Mouse (Mus musculus) MEL (cell line): ENCODE results near the gene Psme2. TPM values are rescaled to one million over a fixed set of nuclear protein-coding genes. Genes with fewer than 3 reads are reported as not detected.
A peak's percentile ranks its signal among the peaks of the same experiment; 100 is the strongest.

Experiments
- DNase-seq: peaks from one replicate; pipeline ENCODE4 v3.0.0; 2011; ENCODE audit warnings: low read depth, low spot score
- H3K27ac ChIP-seq: 2 replicates; pipeline ENCODE4 v1.5.1; 2012; ENCODE audit warnings: low read depth, mild to moderate bottlenecking, control low read depth, low read length, moderate library complexity; ENCODE audit not compliant: control insufficient read depth
- H3K27me3 ChIP-seq, 2 experiments: fragments of 150-350 bp in 1 of 2; sonication (generic) in 1 of 2; 2 replicates each; pipeline ENCODE4 v1.6.1; 2012; ENCODE audit warnings: low read length in 2 of 2, mild to moderate bottlenecking in 2 of 2, improper control_type of control experiment in 1 of 2, moderate library complexity in 1 of 2; ENCODE audit not compliant: insufficient read depth in 2 of 2, control insufficient read depth in 1 of 2
- H3K36me3 ChIP-seq, 2 experiments: 2 replicates each; pipeline ENCODE4 v1.6.1; 2012 to 2014; ENCODE audit warnings: low read length in 2 of 2, improper control_type of control experiment in 1 of 2, inconsistent platforms in 1 of 2, mild to moderate bottlenecking in 1 of 2; ENCODE audit not compliant: insufficient read depth in 2 of 2, control insufficient read depth in 1 of 2
- H3K4me1 ChIP-seq, 2 experiments: fragments of 150-350 bp in 1 of 2; sonication (generic) in 1 of 2; 2 replicates each; pipeline ENCODE4 v1.6.1; 2012; ENCODE audit warnings: low read length in 2 of 2, improper control_type of control experiment in 1 of 2, mild to moderate bottlenecking in 1 of 2; ENCODE audit not compliant: insufficient read depth in 2 of 2, control insufficient read depth in 1 of 2
- H3K4me3 ChIP-seq, 2 experiments: fragments of 150-350 bp in 1 of 2; sonication (generic) in 1 of 2; 2 replicates each; pipeline ENCODE4 v1.5.1; 2012; ENCODE audit warnings: low read depth in 2 of 2, low read length in 2 of 2, mild to moderate bottlenecking in 2 of 2, moderate library complexity in 2 of 2, control low read depth in 1 of 2, improper control_type of control experiment in 1 of 2; ENCODE audit not compliant: control insufficient read depth in 1 of 2, insufficient read depth in 1 of 2
- H3K79me2 ChIP-seq: 2 replicates; pipeline ENCODE4 v1.6.1; 2012; ENCODE audit warnings: mild to moderate bottlenecking, low read length, moderate library complexity; ENCODE audit not compliant: control insufficient read depth, poor library complexity, insufficient read depth
- H3K9ac ChIP-seq: 2 replicates; pipeline ENCODE4 v1.6.1; 2012; ENCODE audit warnings: low read depth, mild to moderate bottlenecking, control low read depth, low read length, moderate library complexity; ENCODE audit not compliant: control insufficient read depth, poor library complexity, severe bottlenecking
- H3K9me3 ChIP-seq: fragments of 150-350 bp; sonication (generic); replicated peaks from 2 replicates; pipeline ENCODE4 v1.6.1; 2012; ENCODE audit warnings: mild to moderate bottlenecking, low read length, improper control_type of control experiment, moderate library complexity; ENCODE audit not compliant: insufficient read depth
- BHLHE40 ChIP-seq: IDR thresholded peaks from 2 replicates; pipeline ENCODE4 v1.6.1; 2012; ENCODE audit warnings: low read depth, mild to moderate bottlenecking, inconsistent platforms, low read length, improper control_type of control experiment, borderline replicate concordance
- CHD1 ChIP-seq: IDR thresholded peaks from 2 replicates; pipeline ENCODE4 v1.6.1; 2012; ENCODE audit warnings: low read depth, mild to moderate bottlenecking, inconsistent platforms, low read length, improper control_type of control experiment
- CHD2 ChIP-seq: IDR thresholded peaks from 2 replicates; pipeline ENCODE4 v1.6.1; 2011; ENCODE audit warnings: low read length, improper control_type of control experiment
- CTCF ChIP-seq, 3 experiments: IDR thresholded peaks in 2 of 3; conservative IDR thresholded peaks in 1 of 3; 2 replicates each; pipeline ENCODE4 v1.5.1; 2011 to 2012; ENCODE audit warnings: low read length in 3 of 3, low read depth in 2 of 3, mild to moderate bottlenecking in 2 of 3, improper control_type of control experiment in 1 of 3, inconsistent platforms in 1 of 3, mixed read lengths in 1 of 3, moderate library complexity in 1 of 3; ENCODE audit not compliant: control insufficient read depth in 1 of 3, insufficient read depth in 1 of 3, poor library complexity in 1 of 3, severe bottlenecking in 1 of 3
- ETS1 ChIP-seq: IDR thresholded peaks from 2 replicates; pipeline ENCODE4 v1.6.1; 2012; ENCODE audit warnings: low read depth, mild to moderate bottlenecking, inconsistent platforms, low read length, improper control_type of control experiment, moderate library complexity
- GATA1 ChIP-seq: IDR thresholded peaks from 2 replicates; pipeline ENCODE4 v1.6.1; 2011; ENCODE audit warnings: low read depth, low read length, improper control_type of control experiment
- HCFC1 ChIP-seq: IDR thresholded peaks from 2 replicates; pipeline ENCODE4 v1.6.1; 2012; ENCODE audit warnings: low read depth, mild to moderate bottlenecking, inconsistent platforms, low read length, improper control_type of control experiment, moderate library complexity
- JUND ChIP-seq: IDR thresholded peaks from 2 replicates; pipeline ENCODE4 v1.6.1; 2011; ENCODE audit warnings: low read depth, mild to moderate bottlenecking, improper control_type of control experiment, low read length
- KAT2A ChIP-seq: conservative IDR thresholded peaks from 2 replicates; pipeline ENCODE4 v1.6.1; 2012; ENCODE audit warnings: low read depth, low read length, improper control_type of control experiment, inconsistent platforms
- MAX ChIP-seq: IDR thresholded peaks from 2 replicates; pipeline ENCODE4 v1.6.1; 2011; ENCODE audit warnings: low read length, improper control_type of control experiment
- MYC ChIP-seq: IDR thresholded peaks from 2 replicates; pipeline ENCODE4 v1.6.1; 2011; ENCODE audit warnings: low read depth, mild to moderate bottlenecking, low read length, improper control_type of control experiment, moderate library complexity
- POLR2A ChIP-seq, 2 experiments: IDR thresholded peaks; 2 replicates each; pipeline ENCODE4 v1.6.1; 2011 to 2012; ENCODE audit warnings: low read length in 2 of 2, mild to moderate bottlenecking in 2 of 2, control low read depth in 1 of 2, improper control_type of control experiment in 1 of 2, low read depth in 1 of 2, moderate library complexity in 1 of 2; ENCODE audit not compliant: control insufficient read depth in 1 of 2, insufficient read depth in 1 of 2, poor library complexity in 1 of 2
- POLR2AphosphoS2 ChIP-seq: IDR thresholded peaks from 2 replicates; pipeline ENCODE4 v1.6.1; 2011; ENCODE audit warnings: low read length, improper control_type of control experiment
- POLR2AphosphoS5 ChIP-seq: IDR thresholded peaks from 2 replicates; pipeline ENCODE4 v1.6.1; 2012; ENCODE audit warnings: low read depth, borderline replicate concordance, mild to moderate bottlenecking, inconsistent platforms, low read length, moderate library complexity, mixed read lengths
- RAD21 ChIP-seq: IDR thresholded peaks from 2 replicates; pipeline ENCODE4 v1.6.1; 2011; ENCODE audit warnings: mild to moderate bottlenecking, low read depth, low read length, improper control_type of control experiment
- RCOR1 ChIP-seq: IDR thresholded peaks from 2 replicates; pipeline ENCODE4 v1.6.1; 2012; ENCODE audit warnings: low read depth, mild to moderate bottlenecking, inconsistent platforms, low read length, improper control_type of control experiment
- SIN3A ChIP-seq: IDR thresholded peaks from 2 replicates; pipeline ENCODE4 v1.6.1; 2012; ENCODE audit warnings: low read length, improper control_type of control experiment, inconsistent platforms
- SMC3 ChIP-seq: IDR thresholded peaks from 2 replicates; pipeline ENCODE4 v1.6.1; 2011; ENCODE audit warnings: low read depth, low read length, improper control_type of control experiment
- TAL1 ChIP-seq: IDR thresholded peaks from 2 replicates; pipeline ENCODE4 v1.6.1; 2012; ENCODE audit warnings: mild to moderate bottlenecking, inconsistent platforms, low read length, moderate library complexity, mixed read lengths
- UBTF ChIP-seq: IDR thresholded peaks from 2 replicates; pipeline ENCODE4 v1.6.1; 2012; ENCODE audit warnings: low read depth, mild to moderate bottlenecking, inconsistent platforms, low read length, improper control_type of control experiment, moderate library complexity, borderline replicate concordance; ENCODE audit not compliant: insufficient read depth
- USF1 ChIP-seq: IDR thresholded peaks from 2 replicates; pipeline ENCODE4 v1.6.1; 2014; ENCODE audit warnings: low read depth, mild to moderate bottlenecking, inconsistent platforms, low read length, improper control_type of control experiment, moderate library complexity
- ZC3H11A ChIP-seq: IDR thresholded peaks from 2 replicates; pipeline ENCODE4 v1.6.1; 2012; ENCODE audit warnings: low read depth, mild to moderate bottlenecking, inconsistent platforms, low read length, improper control_type of control experiment
- ZKSCAN1 ChIP-seq: IDR thresholded peaks from 2 replicates; pipeline ENCODE4 v1.6.1; 2012; ENCODE audit warnings: low read depth, mild to moderate bottlenecking, inconsistent platforms, low read length, improper control_type of control experiment, moderate library complexity
- ZMIZ1 ChIP-seq: IDR thresholded peaks from 2 replicates; pipeline ENCODE4 v1.6.1; 2012; ENCODE audit warnings: low read depth, mild to moderate bottlenecking, inconsistent platforms, low read length, improper control_type of control experiment, moderate library complexity
- ZNF384 ChIP-seq: IDR thresholded peaks from 2 replicates; pipeline ENCODE4 v1.6.1; 2012; ENCODE audit warnings: low read depth, mild to moderate bottlenecking, inconsistent platforms, low read length, improper control_type of control experiment
- polyA plus RNA-seq, 2 experiments: library from polyadenylated mRNA; stranded (reverse) in 1 of 2; unstranded in 1 of 2; fragments of >175 nt in 1 of 2; fragments of >200 nt in 1 of 2; gene quantifications; 2 replicates each; pipeline versions ENCODE4 v1.2.1 to v1.2.4; 2012; ENCODE audit warnings: low replicate concordance in 2 of 2, low read depth in 1 of 2; ENCODE audit not compliant: insufficient read length in 2 of 2, insufficient read depth in 1 of 2, missing spikeins in 1 of 2
- total RNA-seq: library from RNA; depleted of rRNA; stranded (reverse); fragments of 300-350 nt; gene quantifications from 2 replicates; pipeline ENCODE4 v1.2.3, GENCODE M21; 2012

The Psme2 gene
- total and polyA plus RNA-seq, 3 experiments, result 143 to 231 TPM; not detected in 1

GRCm38 (mm10) chr14:55565748-55566147 lies 25.2 kb downstream of the Psme2 start:
- no peaks in the 10 kb centered on the region; the same call in 1 of the 2 replicates for H3K79me2 ChIP-seq
- TF ChIP-seq MYC (no peak), SIN3A (no peak), ZKSCAN1 (no peak), HCFC1 (no peak), RAD21 (peak; percentile 31), ETS1 (no peak), USF1 (no peak), POLR2AphosphoS5 (no peak), CHD1 (no peak), TAL1 (no peak), UBTF (no peak), ZC3H11A (peak; percentile 30; the same call in 1 of the 2 replicates), KAT2A (no peak), POLR2AphosphoS2 (no peak), MAX (no peak), SMC3 (peak; percentile 40), RCOR1 (no peak), POLR2A (IDR thresholded peaks at IDR 0.05; ENCODE audit: control insufficient read depth in 1 of 2, insufficient read depth in 1 of 2, low read depth in 1 of 2, low read length in 2 of 2, poor library complexity in 1 of 2) (no peak), CHD2 (no peak), JUND (no peak), GATA1 (no peak), ZNF384 (no peak), ZMIZ1 (no peak), CTCF (IDR thresholded peaks at IDR 0.05 in 2 of 3, conservative IDR thresholded peaks at IDR 0.05 in 1 of 3; ENCODE audit: control insufficient read depth in 1 of 3, insufficient read depth in 1 of 3, low read depth in 2 of 3, low read length in 3 of 3, poor library complexity in 1 of 3, severe bottlenecking in 1 of 3) (peak in 2 of 3 experiments; percentile 36 to 41; a peak in 4 of 6 replicates), BHLHE40 (no peak)
- TF ChIP-seq, all 39 proteins: peak for 4
- Histone ChIP-seq H3K27me3 (no peaks in the 10 kb centered on the region), H3K9ac (no peak overlapping the region), H3K4me1 (peaks cover 3 to 12% of the 10 kb centered on the region in 2 experiments), H3K9me3 (no peaks in the 10 kb centered on the region), H3K4me3 (no peak overlapping the region), H3K36me3 (peaks cover 0 to 4% of the 10 kb centered on the region in 2 experiments; a peak in 2 of 4 replicates), H3K27ac (no peak overlapping the region)
- no peak for DNase-seq
